Mouse (Mus musculus) limb, embryonic 15.5 days (tissue): Measurements from ENCODE around the gene Gm14399. TPM values are rescaled to one million over a fixed set of nuclear protein-coding genes. Genes with fewer than 3 reads are reported as not detected.
"Not testable (repeated sequence)": the region's sequence is repeated elsewhere in the genome, so short reads cannot be mapped to it uniquely, and the experiment has no call there.

Experiments used
- ATAC-seq: fragments of 200-750 bp; cut with Nextera tagmentation; 2 replicates; pipeline ENCODE4 v1.8.0; 2017; ENCODE audit warnings: low read depth, moderate TSS enrichment; ENCODE audit not compliant: insufficient number of reproducible peaks, low FRiP score, low TSS enrichment
- H3K27ac ChIP-seq: fragments of 300-500 bp; sonication (generic); 2 replicates; pipeline ENCODE4 v1.5.1; 2015; ENCODE audit warnings: moderate library complexity, mild to moderate bottlenecking, inconsistent platforms
- H3K27me3 ChIP-seq: fragments of 300-500 bp; sonication (generic); 2 replicates; pipeline ENCODE4 v1.6.1; 2015; ENCODE audit warnings: inconsistent platforms
- H3K36me3 ChIP-seq: fragments of 300-500 bp; sonication (generic); 2 replicates; pipeline ENCODE4 v1.6.1; 2015; ENCODE audit warnings: inconsistent platforms
- H3K4me1 ChIP-seq: fragments of 300-500 bp; sonication (generic); 2 replicates; pipeline ENCODE4 v1.6.1; 2015; ENCODE audit warnings: inconsistent platforms
- H3K4me2 ChIP-seq: fragments of 300-500 bp; sonication (generic); 2 replicates; pipeline ENCODE4 v1.6.1; 2015; ENCODE audit warnings: mild to moderate bottlenecking, inconsistent platforms
- H3K4me3 ChIP-seq: fragments of 300-500 bp; sonication (generic); 2 replicates; pipeline ENCODE4 v1.5.1; 2015; ENCODE audit warnings: mild to moderate bottlenecking, inconsistent platforms
- H3K9ac ChIP-seq: fragments of 300-500 bp; sonication (generic); 2 replicates; pipeline ENCODE4 v1.6.1; 2015; ENCODE audit warnings: inconsistent platforms
- H3K9me3 ChIP-seq: fragments of 300-500 bp; sonication (generic); 2 replicates; pipeline ENCODE4 v1.6.1; 2016; ENCODE audit warnings: inconsistent platforms
- WGBS: fragments of 180-500 bp; shearing (Covaris S2); methylation state at CpG from one replicate; pipeline ENCODE4 v1.1.7; 2015; 5-methylcytosine and 5-hydroxymethylcytosine counted together
- polyA plus RNA-seq: library from polyadenylated mRNA; unstranded; fragments of >200 nt; fragmentation: Nextera tagmentation; extraction: Ambion mirVana; gene quantifications from 2 replicates; pipeline ENCODE4 v1.2.1, GENCODE M21; 2015

Gm14399 gene
- 3.9 and 6.1 TPM in 2 replicates for polyA plus RNA-seq

DNA sequence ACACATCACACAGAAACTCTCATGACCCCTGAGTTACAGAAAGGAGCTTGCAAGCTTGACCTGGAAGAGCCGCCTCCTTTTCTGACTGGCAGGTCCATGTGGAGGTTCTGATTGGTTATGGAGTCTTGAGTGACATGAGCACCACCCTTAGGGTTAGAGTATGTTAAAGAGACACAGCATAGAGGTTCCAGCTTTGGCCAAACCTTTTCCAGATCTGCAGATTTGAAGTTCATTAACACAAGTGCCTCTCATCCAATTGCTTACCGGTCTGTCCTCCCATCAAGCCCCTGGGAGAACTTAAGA is at the start of gene Gm14399:
Gene Gm14399, minus strand, starts transcription at position 20 of the 303 bp plus-strand sequence.
- H3K4me3 ChIP-seq, result peak within 1 kb of the TSS; percentile 47
- H3K36me3 ChIP-seq, ATAC-seq, H3K9me3 ChIP-seq, H3K4me1 ChIP-seq, H3K27me3 ChIP-seq, H3K9ac ChIP-seq, H3K27ac ChIP-seq: not testable (repeated sequence)
- H3K4me2 ChIP-seq, result peak within 1 kb of the TSS; percentile 40
- WGBS, result 11% methylated on average over 1 of the region's 2 CpGs

DNA sequence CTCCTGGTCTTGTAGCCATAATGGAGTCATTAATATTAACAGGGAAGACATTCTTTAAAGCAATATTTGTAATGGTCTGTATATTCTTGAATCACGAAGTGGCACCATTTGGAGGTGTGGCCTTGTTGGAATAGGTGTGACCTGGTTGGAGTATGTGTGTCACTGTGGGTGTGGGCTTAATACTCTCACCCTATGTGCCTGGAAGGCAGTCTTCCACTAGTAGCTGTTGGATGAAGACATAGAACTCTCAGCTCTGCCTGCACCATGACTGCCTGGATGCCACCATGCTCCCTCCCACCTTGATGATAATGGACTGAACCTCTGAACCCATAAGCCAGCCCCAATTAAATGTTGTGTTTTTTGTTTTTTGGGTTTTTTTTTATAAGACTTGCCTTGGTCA is 37.2 kb upstream of the Gm14399 start:
- not testable (repeated sequence) for ATAC-seq, H3K36me3 ChIP-seq, H3K27me3 ChIP-seq, H3K4me2 ChIP-seq, H3K27ac ChIP-seq, H3K4me1 ChIP-seq, H3K9ac ChIP-seq, H3K9me3 ChIP-seq, H3K4me3 ChIP-seq
- 59% methylated on average over 1 of the region's 1 CpGs for WGBS

DNA sequence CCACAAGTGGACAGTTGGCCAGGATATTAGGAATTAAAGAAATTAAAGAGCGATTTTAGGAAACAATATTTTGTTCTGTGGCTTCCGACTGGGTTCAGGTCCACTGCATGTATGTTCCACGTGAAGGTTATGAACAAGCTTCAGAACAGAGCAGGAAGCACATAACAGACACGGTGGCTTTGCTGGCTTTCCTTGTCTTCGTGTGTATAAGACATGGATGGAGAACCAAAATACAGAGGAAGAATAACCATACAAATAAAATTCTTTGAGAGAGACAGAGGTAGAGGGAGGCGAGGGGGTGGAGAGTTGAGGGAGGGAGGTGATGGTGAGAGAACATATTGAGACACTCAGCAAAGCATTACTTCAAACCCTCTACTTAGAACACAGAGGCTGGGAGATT is 34.5 kb upstream of the Gm14399 start:
- no peak for ATAC-seq
- no peak overlapping the region for H3K27ac ChIP-seq
- H3K4me3 ChIP-seq, result no peak overlapping the region
- no peaks in the 10 kb centered on the region for H3K27me3 ChIP-seq
- H3K4me1 ChIP-seq, result no peaks in the 10 kb centered on the region
- H3K36me3 ChIP-seq, result no peaks in the 10 kb centered on the region
- H3K4me2 ChIP-seq, result no peak overlapping the region
- no peaks in the 10 kb centered on the region for H3K9me3 ChIP-seq
- H3K9ac ChIP-seq, result no peak overlapping the region
- WGBS, result 87% methylated on average over 6 of the region's 6 CpGs

DNA sequence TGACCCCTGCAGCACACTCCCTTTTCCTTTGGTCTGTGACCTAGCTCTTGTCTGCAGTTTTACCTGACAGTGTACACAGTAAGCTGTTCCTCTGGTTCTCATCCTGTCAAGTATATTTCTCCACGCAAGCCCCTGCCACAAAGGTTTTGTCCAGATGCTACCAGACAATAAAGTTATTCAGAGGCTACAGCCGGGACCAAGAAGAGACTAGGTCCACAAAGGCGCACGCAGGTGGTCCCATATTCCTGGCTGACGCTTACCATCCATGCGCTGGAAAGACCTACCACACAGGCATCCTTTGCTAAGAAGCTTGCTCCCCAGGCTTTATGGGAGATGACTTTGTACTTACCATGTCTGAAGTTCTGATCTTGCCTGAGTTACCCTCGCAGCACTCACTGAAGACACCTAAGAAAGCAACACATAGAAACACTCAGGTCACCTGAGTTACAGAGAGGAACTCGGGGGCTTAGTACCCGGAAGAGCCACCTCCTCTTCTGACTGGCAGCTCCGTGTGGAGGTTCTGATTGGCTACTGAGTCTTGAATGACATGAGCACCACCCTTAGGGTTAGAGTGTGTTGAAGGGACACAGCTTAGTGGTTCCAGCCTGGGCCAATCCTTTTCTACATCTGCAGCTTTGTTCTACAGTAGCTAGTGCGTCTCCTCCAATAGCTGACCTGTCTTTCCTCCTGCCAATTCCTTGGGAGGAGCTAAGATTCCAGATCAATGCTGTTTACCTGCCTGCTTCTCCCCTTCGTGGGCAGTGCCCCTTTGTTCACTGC is 33.8 kb upstream of the Gm14399 start, which contains the start of gene Gm14443:
Gene Gm14443, minus strand, starts transcription at position 471 of the 780 bp plus-strand sequence.
- H3K36me3 ChIP-seq, H3K9ac ChIP-seq, H3K9me3 ChIP-seq, H3K27me3 ChIP-seq, H3K27ac ChIP-seq, H3K4me2 ChIP-seq, H3K4me1 ChIP-seq, ATAC-seq, H3K4me3 ChIP-seq: not testable (repeated sequence)
- 77% methylated on average over 12 of the region's 12 CpGs for WGBS

- H3K9ac ChIP-seq, H3K9me3 ChIP-seq, H3K4me1 ChIP-seq, H3K27ac ChIP-seq, H3K4me2 ChIP-seq, H3K4me3 ChIP-seq, H3K27me3 ChIP-seq, H3K36me3 ChIP-seq, ATAC-seq: not testable (repeated sequence)
- 79% methylated on average over 2 of the region's 2 CpGs for WGBS
Measured at GRCm38 (mm10) chr2:175174058-175174457, 32.2 kb upstream of the Gm14399 start.

GRCm38 (mm10) chr2:175172906-175173595 is 31.2 kb upstream of the Gm14399 start:
- WGBS, result 86% methylated on average over 3 of the region's 3 CpGs
- H3K9ac ChIP-seq, H3K27ac ChIP-seq, H3K4me2 ChIP-seq, H3K9me3 ChIP-seq, H3K4me3 ChIP-seq, H3K36me3 ChIP-seq, H3K27me3 ChIP-seq, H3K4me1 ChIP-seq, ATAC-seq: not testable (repeated sequence)

GRCm38 (mm10) chr2:175172123-175172522 is 30.3 kb upstream of the Gm14399 start:
- H3K4me3 ChIP-seq, result no peak overlapping the region
- no peak for ATAC-seq
- no peak overlapping the region for H3K27ac ChIP-seq
- no peaks in the 10 kb centered on the region for H3K36me3 ChIP-seq
- H3K4me1 ChIP-seq, result no peaks in the 10 kb centered on the region
- no peaks in the 10 kb centered on the region for H3K27me3 ChIP-seq
- no peaks in the 10 kb centered on the region for H3K9me3 ChIP-seq
- H3K4me2 ChIP-seq, result no peak overlapping the region
- no peak overlapping the region for H3K9ac ChIP-seq
- 87% methylated on average over 3 of the region's 3 CpGs for WGBS

DNA sequence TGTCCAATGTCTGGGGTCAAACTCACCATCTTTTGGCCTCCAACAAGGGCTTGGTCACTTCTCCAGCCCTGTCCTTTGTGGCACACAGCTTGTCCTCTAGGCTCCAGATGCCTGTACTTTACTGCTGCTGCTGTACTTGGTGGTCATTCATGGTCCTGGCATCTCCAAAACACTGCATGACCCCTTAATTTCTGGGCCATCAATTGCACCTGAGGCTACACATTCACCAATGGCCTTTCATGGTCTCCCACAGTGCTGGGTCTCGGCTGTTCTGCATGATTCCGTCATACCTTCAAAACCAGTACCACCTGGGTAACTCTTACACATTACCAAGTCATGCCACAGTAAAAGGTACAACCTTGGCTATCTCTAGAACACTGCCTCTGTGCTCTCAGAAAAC is 25.1 kb upstream of the Gm14399 start:
- 90% methylated on average over 2 of the region's 2 CpGs for WGBS
- H3K4me1 ChIP-seq, H3K9ac ChIP-seq, H3K9me3 ChIP-seq, H3K36me3 ChIP-seq, H3K27me3 ChIP-seq, H3K4me2 ChIP-seq, H3K4me3 ChIP-seq, H3K27ac ChIP-seq, ATAC-seq: not testable (repeated sequence)

GRCm38 (mm10) chr2:175165110-175165509 is 23.3 kb upstream of the Gm14399 start:
- ATAC-seq, H3K27ac ChIP-seq, H3K4me1 ChIP-seq, H3K36me3 ChIP-seq, H3K9ac ChIP-seq, H3K27me3 ChIP-seq, H3K9me3 ChIP-seq, H3K4me3 ChIP-seq, H3K4me2 ChIP-seq: not testable (repeated sequence)
- 94% methylated on average over 12 of the region's 12 CpGs for WGBS

GRCm38 (mm10) chr2:175161438-175161837 is 19.6 kb upstream of the Gm14399 start:
- H3K36me3 ChIP-seq, H3K4me2 ChIP-seq, H3K27me3 ChIP-seq, H3K4me3 ChIP-seq, ATAC-seq, H3K4me1 ChIP-seq, H3K9ac ChIP-seq, H3K9me3 ChIP-seq, H3K27ac ChIP-seq: not testable (repeated sequence)
- WGBS, result 95% methylated on average over 4 of the region's 4 CpGs

GRCm38 (mm10) chr2:175158642-175159041 is 16.8 kb upstream of the Gm14399 start:
- Histone ChIP-seq H3K4me1 (no peaks in the 10 kb centered on the region), H3K4me3 (no peak overlapping the region), H3K27me3 (no peaks in the 10 kb centered on the region), H3K36me3 (no peaks in the 10 kb centered on the region), H3K9ac (no peak overlapping the region), H3K4me2 (no peak overlapping the region), H3K27ac (no peak overlapping the region), H3K9me3 (no peaks in the 10 kb centered on the region)
- no peak for ATAC-seq
- WGBS, result 85% methylated on average over 3 of the region's 3 CpGs

- Histone ChIP-seq H3K36me3 (no peaks in the 10 kb centered on the region), H3K4me1 (no peaks in the 10 kb centered on the region), H3K9ac (no peak overlapping the region), H3K27ac (no peak overlapping the region), H3K9me3 (no peaks in the 10 kb centered on the region), H3K4me2 (no peak overlapping the region), H3K27me3 (no peaks in the 10 kb centered on the region), H3K4me3 (no peak overlapping the region)
- WGBS, result 91% methylated on average over 13 of the region's 13 CpGs
- no peak for ATAC-seq
Measured at GRCm38 (mm10) chr2:175156696-175157095, 14.9 kb upstream of the Gm14399 start.
